Mouse (Mus musculus) kidney, adult 2 months (tissue): ENCODE results near the gene Slc22a23. TPM values are rescaled to one million over a fixed set of nuclear protein-coding genes. Genes with fewer than 3 reads are reported as not detected.
A peak's percentile ranks its signal among the peaks of the same experiment; 100 is the strongest.

Experiments
- DNase-seq: peaks from one replicate; pipeline ENCODE4 v3.0.0; 2021
- H3K27ac ChIP-seq: fragments of 200-500 bp; 2 replicates; pipeline ENCODE4 v1.5.1; 2012; ENCODE audit warnings: low read depth, low read length, control low read depth, inconsistent platforms; ENCODE audit not compliant: insufficient read depth
- H3K27me3 ChIP-seq: fragments of 200-500 bp; replicated peaks from 2 replicates; pipeline ENCODE4 v1.6.1; 2012; ENCODE audit warnings: mild to moderate bottlenecking, moderate library complexity, low read length, inconsistent platforms; ENCODE audit not compliant: control insufficient read depth, insufficient read depth
- H3K36me3 ChIP-seq: fragments of 200-500 bp; 2 replicates; pipeline ENCODE4 v1.6.1; 2012; ENCODE audit warnings: mild to moderate bottlenecking, moderate library complexity, low read length, inconsistent platforms; ENCODE audit not compliant: control insufficient read depth, insufficient read depth
- H3K4me1 ChIP-seq: fragments of 200-500 bp; 2 replicates; pipeline ENCODE4 v1.6.1; 2011; ENCODE audit warnings: low read length; ENCODE audit not compliant: control insufficient read depth, insufficient read depth
- H3K4me3 ChIP-seq: fragments of 200-500 bp; 2 replicates; pipeline ENCODE4 v1.5.1; 2011; ENCODE audit warnings: mild to moderate bottlenecking, low read depth, low read length, control low read depth; ENCODE audit not compliant: insufficient read depth
- CTCF ChIP-seq: fragments of 200-500 bp; conservative IDR thresholded peaks from 2 replicates; pipeline ENCODE4 v1.5.1; 2011; ENCODE audit warnings: low read depth, mild to moderate bottlenecking, control low read depth, low read length, moderate library complexity, mixed read lengths; ENCODE audit not compliant: insufficient read depth, insufficient read length
- POLR2A ChIP-seq: fragments of 200-500 bp; IDR thresholded peaks from one replicate; pipeline ENCODE4 v1.6.1; 2011; ENCODE audit warnings: low read depth, low read length, control low read depth
- WGBS: fragments of 180-500 bp; shearing (Covaris S2); methylation state at CpG from one replicate; pipeline ENCODE4 v1.1.7; 2018; 5-methylcytosine and 5-hydroxymethylcytosine counted together
- polyA plus RNA-seq: library from polyadenylated mRNA; depleted of rRNA; stranded (reverse); fragments of >200 nt; gene quantifications from 2 replicates; pipeline ENCODE4 v1.2.3, GENCODE M21; 2012

Gene Slc22a23
- polyA plus RNA-seq, 1 experiment: 76.1 TPM

- Histone ChIP-seq H3K27ac (no peak overlapping the region), H3K36me3 (no peaks in the 10 kb centered on the region), H3K4me3 (no peak overlapping the region), H3K27me3 (no peaks in the 10 kb centered on the region), H3K4me1 (peaks cover 20% of the 10 kb centered on the region)
- TF ChIP-seq CTCF: no peak
- no peak for TF ChIP-seq POLR2A
- DNase-seq: no peak
- 69% methylated on average over 3 of the region's 3 CpGs for WGBS
Observed at GRCm38 (mm10) chr13:34214855-34215254, 130.1 kb downstream of the Slc22a23 start.

DNA sequence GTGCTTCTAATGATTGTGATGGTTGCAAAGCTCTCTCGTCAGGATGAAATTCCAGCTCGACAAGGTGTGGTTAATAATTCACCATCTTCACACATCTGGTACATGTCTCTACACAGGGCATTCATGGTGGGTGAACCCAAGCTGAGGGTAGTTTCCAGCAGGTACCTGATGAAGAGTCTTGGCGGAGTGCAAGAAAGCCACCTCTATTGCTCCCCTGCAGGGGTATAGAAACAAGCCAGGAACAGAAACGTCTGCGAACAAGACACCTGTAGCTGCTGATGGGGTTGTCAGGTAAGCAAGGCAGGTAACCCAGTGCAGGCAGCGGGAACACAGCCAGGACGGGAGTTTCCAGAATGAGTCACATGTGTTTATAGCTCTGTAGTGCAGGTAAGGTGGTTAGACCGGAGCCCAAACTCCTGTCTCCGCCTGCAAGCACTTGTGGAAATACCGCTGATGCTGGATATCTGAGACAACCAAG, 132.2 kb downstream of the Slc22a23 start:
- Histone ChIP-seq H3K36me3 (no peaks in the 10 kb centered on the region), H3K27ac (peak overlapping the region; percentile 22), H3K27me3 (no peaks in the 10 kb centered on the region), H3K4me1 (peaks cover 20% of the 10 kb centered on the region), H3K4me3 (no peak overlapping the region)
- DNase-seq: peak; percentile 83
- TF ChIP-seq CTCF (no peak), POLR2A (no peak)
- WGBS: 36% methylated on average over 10 of the region's 10 CpGs

GRCm38 (mm10) chr13:34211261-34211775, 133.7 kb downstream of the Slc22a23 start:
- TF ChIP-seq POLR2A (no peak), CTCF (no peak)
- 59% methylated on average over 4 of the region's 4 CpGs for WGBS
- no peak overlapping the region for H3K27ac ChIP-seq
- H3K27me3 ChIP-seq: no peaks in the 10 kb centered on the region
- no peak overlapping the region for H3K4me3 ChIP-seq
- no peaks in the 10 kb centered on the region for H3K36me3 ChIP-seq
- peaks cover 20% of the 10 kb centered on the region for H3K4me1 ChIP-seq
- DNase-seq: no peak

DNA sequence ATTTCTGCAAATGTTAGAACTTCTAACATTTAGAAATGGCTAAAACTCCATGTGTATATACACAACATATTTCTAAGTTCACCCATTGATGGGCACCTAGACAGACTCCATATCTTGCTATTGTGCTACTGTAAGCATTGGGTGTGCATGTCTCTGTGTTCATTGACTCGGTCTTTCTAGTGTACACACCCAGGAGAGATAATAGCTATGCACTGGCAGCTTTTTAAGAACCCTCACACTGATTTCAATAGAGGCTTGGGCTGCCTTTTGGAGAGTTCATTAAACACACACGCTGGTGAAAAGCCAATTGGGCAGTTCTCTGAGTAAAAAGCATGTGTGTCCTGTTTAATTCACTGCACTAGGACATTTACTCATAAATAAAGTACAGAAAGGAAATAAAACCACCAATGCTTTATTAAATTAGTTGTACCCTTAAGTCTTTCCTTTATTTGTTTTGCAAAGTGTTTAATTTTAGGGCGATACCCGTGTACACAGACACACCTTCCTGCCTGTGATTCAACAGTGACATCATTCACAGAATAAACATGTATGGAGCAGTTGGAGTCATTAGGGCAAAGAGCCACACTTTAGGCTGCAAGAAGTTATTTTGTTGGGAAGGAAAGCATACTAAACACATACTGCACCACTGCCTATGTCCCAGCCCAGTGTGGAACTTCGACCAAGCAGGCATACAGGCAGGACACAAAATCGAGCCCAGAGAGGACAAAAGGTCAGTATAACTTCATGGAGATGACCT, 137.1 kb downstream of the Slc22a23 start:
- H3K27me3 ChIP-seq: no peaks in the 10 kb centered on the region
- no peak overlapping the region for H3K27ac ChIP-seq
- DNase-seq: no peak
- H3K4me1 ChIP-seq: peaks cover 9% of the 10 kb centered on the region; the same call in 1 of the 2 replicates
- no peaks in the 10 kb centered on the region for H3K36me3 ChIP-seq
- WGBS: 62% methylated on average over 6 of the region's 6 CpGs
- H3K4me3 ChIP-seq: no peak overlapping the region
- TF ChIP-seq CTCF (no peak), POLR2A (no peak)

GRCm38 (mm10) chr13:34205216-34205615, 139.8 kb downstream of the Slc22a23 start:
- H3K4me1 ChIP-seq: peaks cover 4% of the 10 kb centered on the region; the same call in 1 of the 2 replicates
- H3K27me3 ChIP-seq: no peaks in the 10 kb centered on the region
- no peak overlapping the region for H3K4me3 ChIP-seq
- WGBS: 65% methylated on average over 3 of the region's 3 CpGs
- no peaks in the 10 kb centered on the region for H3K36me3 ChIP-seq
- TF ChIP-seq CTCF: no peak
- TF ChIP-seq POLR2A: no peak
- peak; percentile 49 for DNase-seq
- no peak overlapping the region for H3K27ac ChIP-seq

GRCm38 (mm10) chr13:34195676-34196075, 149.3 kb downstream of the Slc22a23 start:
- Histone ChIP-seq H3K27ac (no peak overlapping the region), H3K36me3 (no peaks in the 10 kb centered on the region), H3K4me3 (no peak overlapping the region), H3K27me3 (no peaks in the 10 kb centered on the region), H3K4me1 (no peaks in the 10 kb centered on the region)
- no peak for DNase-seq
- no peak for TF ChIP-seq POLR2A
- TF ChIP-seq CTCF: no peak
- WGBS: 61% methylated on average over 1 of the region's 1 CpGs

GRCm38 (mm10) chr13:34193384-34193783, 151.6 kb downstream of the Slc22a23 start:
- Histone ChIP-seq H3K27ac (no peak overlapping the region), H3K4me1 (no peaks in the 10 kb centered on the region), H3K27me3 (no peaks in the 10 kb centered on the region), H3K36me3 (no peaks in the 10 kb centered on the region), H3K4me3 (no peak overlapping the region)
- no peak for DNase-seq
- no peak for TF ChIP-seq CTCF
- no peak for TF ChIP-seq POLR2A
- 81% methylated on average over 8 of the region's 8 CpGs for WGBS
